Mouse (Mus musculus) macrophage (primary cell): Measurements from ENCODE around the gene Mn1. TPM values are rescaled to one million over a fixed set of nuclear protein-coding genes. Genes with fewer than 3 reads are reported as not detected.

Experiments
- H3K27ac ChIP-seq: fragments of 350-480 bp; formaldehyde crosslinking; 2 replicates; pipeline ENCODE4 v1.9.0; 2021
- H3K36me3 ChIP-seq: fragments of 350-480 bp; formaldehyde crosslinking; 2 replicates; pipeline ENCODE4 v1.9.0; 2021; ENCODE audit errors: inconsistent target
- H3K4me3 ChIP-seq: fragments of 350-480 bp; formaldehyde crosslinking; 2 replicates; pipeline ENCODE4 v1.9.0; 2021; ENCODE audit errors: inconsistent target
- H3K79me2 ChIP-seq: fragments of 350-480 bp; formaldehyde crosslinking; 2 replicates; pipeline ENCODE4 v1.9.0; 2021; ENCODE audit errors: inconsistent target
- WGBS: methylation state at CpG from one replicate; pipeline ENCODE4 v1.1.7; 2026; ENCODE audit warnings: inconsistent platforms; ENCODE audit not compliant: missing documents; 5-methylcytosine and 5-hydroxymethylcytosine counted together
- polyA plus RNA-seq: library from polyadenylated mRNA; stranded (reverse); fragments of 250-400 nt; gene quantifications from 3 replicates; pipeline ENCODE4 v1.2.4, GENCODE M21; 2018; ENCODE audit warnings: inconsistent platforms

Mn1 gene
- polyA plus RNA-seq, 1 experiment from 2014 or later: not detected

DNA sequence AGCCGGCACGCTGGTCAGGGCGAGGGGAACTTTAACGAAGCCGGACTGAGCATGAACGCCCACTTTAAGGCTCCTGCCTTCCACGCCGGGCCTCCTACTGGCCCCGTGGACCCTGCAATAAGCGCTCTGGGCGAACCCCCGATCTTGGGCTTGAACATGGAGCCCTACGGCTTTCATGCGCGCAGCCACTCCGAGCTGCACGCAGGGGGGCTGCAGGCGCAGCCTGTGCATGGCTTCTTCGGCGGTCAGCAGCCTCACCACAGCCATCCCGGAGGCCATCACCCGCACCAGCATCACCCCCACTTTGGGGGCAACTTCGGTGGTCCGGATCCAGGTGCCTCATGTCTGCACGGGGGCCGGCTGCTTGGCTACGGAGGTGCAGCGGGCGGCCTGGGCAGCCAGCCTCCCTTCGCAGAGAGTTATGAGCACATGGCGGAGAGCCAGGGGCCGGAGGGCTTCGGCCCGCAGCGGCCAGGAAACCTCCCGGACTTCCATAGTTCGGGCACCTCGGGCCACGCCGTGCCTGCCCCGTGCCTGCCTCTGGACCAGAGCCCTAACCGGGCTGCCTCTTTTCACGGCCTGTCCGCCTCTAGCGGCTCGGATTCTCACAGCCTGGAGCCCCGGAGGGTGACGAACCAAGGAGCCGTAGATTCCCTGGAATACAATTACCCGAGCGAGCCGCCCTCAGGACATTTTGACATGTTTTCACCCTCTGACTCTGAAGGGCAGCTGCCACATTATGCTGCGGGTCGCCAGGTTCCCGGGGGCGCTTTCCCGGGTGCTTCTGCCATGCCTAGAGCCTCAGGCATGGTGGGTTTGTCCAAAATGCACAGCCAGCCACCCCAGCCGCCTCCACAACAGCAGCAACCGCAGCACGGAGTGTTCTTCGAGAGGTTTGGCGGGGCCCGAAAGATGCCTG lies 1.3 kb downstream of the Mn1 start:
- H3K27ac ChIP-seq: no peak overlapping the region
- H3K36me3 ChIP-seq: no peaks in the 10 kb centered on the region
- 30% methylated on average over 63 of the region's 63 CpGs for WGBS
- H3K79me2 ChIP-seq: no peaks in the 10 kb centered on the region
- no peak overlapping the region for H3K4me3 ChIP-seq

GRCm38 (mm10) chr5:111419121-111419881 lies 2.1 kb downstream of the Mn1 start:
- no peaks in the 10 kb centered on the region for H3K36me3 ChIP-seq
- no peaks in the 10 kb centered on the region for H3K79me2 ChIP-seq
- no peak overlapping the region for H3K4me3 ChIP-seq
- 85% methylated on average over 40 of the region's 42 CpGs for WGBS
- H3K27ac ChIP-seq: no peak overlapping the region

DNA sequence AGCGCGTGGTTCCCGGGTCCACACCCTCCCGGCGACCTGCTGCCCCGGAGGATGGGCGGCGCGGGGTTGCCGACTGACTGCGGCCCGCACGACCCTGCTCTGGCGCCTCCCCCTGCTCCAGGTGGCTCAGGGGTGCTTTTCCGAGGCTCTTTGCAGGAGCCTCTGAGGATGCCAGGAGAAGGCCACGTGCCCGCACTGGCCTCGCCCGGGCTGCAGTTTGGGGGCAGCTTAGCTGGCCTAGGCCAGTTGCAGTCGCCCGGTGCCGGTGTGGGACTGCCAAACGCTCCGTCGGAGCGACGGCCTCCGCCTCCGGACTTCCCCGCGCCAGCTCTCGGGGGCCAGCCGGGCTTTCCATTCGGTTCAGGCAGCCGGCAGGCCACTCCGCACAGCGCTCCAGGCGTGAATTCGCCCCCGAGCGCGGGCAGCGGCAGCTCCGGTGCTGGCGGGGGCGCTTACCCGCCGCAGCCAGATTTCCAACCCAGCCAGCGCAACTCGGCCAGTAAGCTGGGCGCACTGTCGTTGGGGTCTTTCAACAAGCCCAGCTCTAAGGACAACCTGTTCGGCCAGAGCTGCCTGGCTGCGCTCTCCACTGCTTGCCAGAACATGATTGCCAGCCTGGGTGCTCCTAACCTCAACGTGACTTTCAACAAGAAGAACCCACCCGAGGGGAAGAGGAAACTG lies 3.0 kb downstream of the Mn1 start:
- H3K79me2 ChIP-seq: no peaks in the 10 kb centered on the region
- WGBS: 40% methylated on average over 56 of the region's 56 CpGs
- no peak overlapping the region for H3K27ac ChIP-seq
- H3K4me3 ChIP-seq: no peak overlapping the region
- H3K36me3 ChIP-seq: no peaks in the 10 kb centered on the region

DNA sequence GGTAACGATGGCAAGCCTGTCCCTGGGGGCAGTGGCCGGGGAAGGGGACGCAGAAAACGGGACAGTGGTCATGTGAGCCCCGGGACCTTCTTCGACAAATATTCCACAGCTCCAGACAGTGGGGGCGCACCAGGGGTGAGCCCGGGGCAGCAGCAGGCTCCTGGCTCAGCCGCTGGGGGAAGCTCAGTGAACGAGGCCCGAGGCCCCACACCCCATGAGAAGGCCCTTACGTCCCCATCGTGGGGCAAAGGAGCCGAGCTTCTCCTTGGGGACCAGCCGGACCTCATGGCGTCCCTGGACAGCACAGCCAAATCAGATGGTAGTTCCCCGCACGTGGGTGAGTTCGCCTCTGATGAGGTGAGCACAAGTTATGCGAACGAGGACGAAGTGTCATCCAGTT lies 3.7 kb downstream of the Mn1 start:
- H3K27ac ChIP-seq: no peak overlapping the region
- H3K36me3 ChIP-seq: no peaks in the 10 kb centered on the region
- 84% methylated on average over 22 of the region's 22 CpGs for WGBS
- H3K79me2 ChIP-seq: no peaks in the 10 kb centered on the region
- H3K4me3 ChIP-seq: no peak overlapping the region

DNA sequence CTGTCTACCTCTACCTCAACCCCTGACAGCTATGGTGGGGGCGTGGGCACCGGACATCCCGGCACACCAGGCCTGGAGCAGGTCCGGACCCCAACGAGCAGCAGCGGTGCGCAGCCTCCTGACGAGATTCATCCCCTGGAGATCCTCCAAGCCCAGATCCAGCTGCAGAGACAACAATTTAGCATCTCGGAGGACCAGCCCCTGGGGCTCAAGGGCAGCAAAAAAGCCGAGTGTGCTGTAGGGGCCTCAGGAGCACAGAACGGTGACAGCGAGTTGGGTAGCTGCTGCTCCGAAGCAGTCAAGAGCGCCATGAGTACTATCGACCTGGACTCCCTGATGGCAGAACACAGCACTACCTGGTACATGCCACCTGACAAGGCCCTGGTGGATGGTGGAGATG lies 4.3 kb downstream of the Mn1 start:
- Histone ChIP-seq H3K79me2 (no peaks in the 10 kb centered on the region), H3K36me3 (no peaks in the 10 kb centered on the region), H3K27ac (no peak overlapping the region), H3K4me3 (no peak overlapping the region)
- WGBS: 95% methylated on average over 13 of the region's 15 CpGs

DNA sequence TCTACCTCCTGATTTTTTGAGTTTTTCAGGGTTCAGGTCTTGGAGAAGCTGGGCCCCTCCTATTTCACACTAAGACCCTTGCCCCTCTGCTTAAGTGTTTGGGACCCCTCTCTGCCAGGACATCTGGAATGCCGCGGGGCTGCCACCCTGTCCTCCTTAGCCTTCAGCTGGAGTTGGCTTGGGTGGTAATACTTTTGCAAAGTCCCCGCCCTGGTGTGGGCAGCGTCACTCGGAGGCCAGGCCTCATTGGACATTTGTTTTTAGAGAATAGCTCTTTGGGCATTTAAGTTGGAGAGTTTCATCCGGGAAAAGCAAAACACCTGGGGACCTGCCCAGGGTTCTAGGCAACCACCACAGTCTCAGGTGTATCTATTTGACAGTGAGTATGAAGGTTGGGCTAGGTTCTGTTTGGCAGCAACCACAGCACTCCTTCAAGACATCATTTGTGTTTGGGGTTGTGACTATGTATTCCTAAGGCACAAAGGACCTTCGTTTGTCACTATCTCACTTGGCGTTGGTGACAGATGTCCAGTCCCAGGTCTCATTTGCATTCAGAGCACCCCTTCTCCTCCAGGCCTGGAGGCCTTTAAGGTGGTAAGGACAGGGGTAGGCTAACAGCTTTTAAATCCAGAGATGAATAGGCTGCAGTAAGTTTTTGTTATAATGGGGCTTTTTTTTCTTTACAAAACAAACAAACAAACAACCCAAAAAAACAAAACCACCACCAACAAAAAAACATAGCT lies 5.1 kb downstream of the Mn1 start:
- H3K79me2 ChIP-seq: no peaks in the 10 kb centered on the region
- no peak overlapping the region for H3K27ac ChIP-seq
- no peaks in the 10 kb centered on the region for H3K36me3 ChIP-seq
- no peak overlapping the region for H3K4me3 ChIP-seq
- WGBS: 92% methylated on average over 8 of the region's 8 CpGs

- Histone ChIP-seq H3K36me3 (no peaks in the 10 kb centered on the region), H3K27ac (no peak overlapping the region), H3K4me3 (no peak overlapping the region), H3K79me2 (no peaks in the 10 kb centered on the region)
- 87% methylated on average over 10 of the region's 10 CpGs for WGBS
Measured at GRCm38 (mm10) chr5:111423011-111423410, 5.8 kb downstream of the Mn1 start.

GRCm38 (mm10) chr5:111423616-111424015 lies 6.5 kb downstream of the Mn1 start:
- Histone ChIP-seq H3K36me3 (no peaks in the 10 kb centered on the region), H3K27ac (no peak overlapping the region), H3K79me2 (no peaks in the 10 kb centered on the region), H3K4me3 (no peak overlapping the region)
- 95% methylated on average over 4 of the region's 4 CpGs for WGBS

- H3K27ac ChIP-seq: no peak overlapping the region
- no peak overlapping the region for H3K4me3 ChIP-seq
- no peaks in the 10 kb centered on the region for H3K79me2 ChIP-seq
- 79% methylated on average over 9 of the region's 9 CpGs for WGBS
- no peaks in the 10 kb centered on the region for H3K36me3 ChIP-seq
Measured at GRCm38 (mm10) chr5:111425813-111426212, 8.7 kb downstream of the Mn1 start.

DNA sequence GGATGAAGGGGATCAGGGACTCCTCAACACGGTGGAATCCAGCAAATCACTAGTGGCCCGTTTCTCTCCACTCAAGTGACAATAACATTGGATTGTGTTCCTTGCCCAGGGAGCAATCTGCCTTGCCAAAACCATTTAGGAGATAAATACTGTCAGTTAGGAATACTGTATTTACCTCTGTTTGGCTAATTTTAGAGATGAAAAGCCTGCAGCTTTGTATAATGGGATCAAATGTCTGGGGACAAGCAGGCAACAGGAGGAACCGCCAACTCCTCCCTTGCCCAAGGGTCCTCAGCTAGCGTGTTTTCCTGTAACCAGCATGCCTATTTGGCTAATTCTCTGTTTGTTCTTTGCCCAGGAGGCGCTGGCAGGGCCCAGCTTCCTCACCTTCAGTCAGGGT lies 9.1 kb downstream of the Mn1 start:
- no peak overlapping the region for H3K27ac ChIP-seq
- no peaks in the 10 kb centered on the region for H3K79me2 ChIP-seq
- H3K4me3 ChIP-seq: no peak overlapping the region
- WGBS: 89% methylated on average over 5 of the region's 5 CpGs
- no peaks in the 10 kb centered on the region for H3K36me3 ChIP-seq

GRCm38 (mm10) chr5:111428882-111429281 lies 11.7 kb downstream of the Mn1 start:
- H3K79me2 ChIP-seq: no peaks in the 10 kb centered on the region
- no peak overlapping the region for H3K4me3 ChIP-seq
- no peak overlapping the region for H3K27ac ChIP-seq
- 79% methylated on average over 5 of the region's 6 CpGs for WGBS
- no peaks in the 10 kb centered on the region for H3K36me3 ChIP-seq

GRCm38 (mm10) chr5:111429726-111430125 lies 12.6 kb downstream of the Mn1 start:
- Histone ChIP-seq H3K79me2 (no peaks in the 10 kb centered on the region), H3K36me3 (no peaks in the 10 kb centered on the region), H3K27ac (no peak overlapping the region), H3K4me3 (no peak overlapping the region)
- 69% methylated on average over 7 of the region's 7 CpGs for WGBS

DNA sequence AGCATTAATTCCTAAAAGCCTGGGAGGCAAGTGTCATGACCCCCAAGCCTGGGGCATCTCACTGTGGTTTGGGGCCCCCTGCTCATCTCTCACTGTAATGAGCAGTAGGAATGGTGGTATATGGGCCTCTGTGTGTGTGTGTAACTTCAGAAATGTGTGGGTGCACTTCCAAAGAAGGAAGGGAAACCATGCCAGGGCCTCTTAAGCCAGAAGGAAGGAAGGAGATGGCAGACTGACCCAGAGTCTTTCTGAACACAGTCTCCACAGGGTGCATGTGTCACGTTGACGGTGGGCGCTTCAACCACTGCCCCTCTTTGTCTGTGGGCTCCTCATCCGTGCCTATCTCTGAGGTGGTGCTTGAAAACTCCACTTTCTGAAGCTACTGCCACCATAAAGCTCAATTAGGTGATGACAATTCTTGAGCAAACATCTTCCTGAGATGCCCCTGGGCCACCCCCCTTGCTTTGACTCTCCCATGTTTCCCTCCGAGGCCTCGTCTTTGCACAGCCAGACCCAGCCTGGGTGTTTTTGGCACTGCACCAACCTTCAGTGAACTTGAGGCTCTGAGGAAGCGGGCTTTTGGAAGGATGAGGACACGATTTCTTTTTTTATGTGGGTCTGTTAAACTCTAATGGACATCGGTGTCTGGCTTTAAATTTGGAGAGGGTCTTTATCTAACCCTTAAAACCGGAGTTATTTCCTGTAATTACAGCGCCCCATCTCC lies 14.0 kb downstream of the Mn1 start:
- H3K36me3 ChIP-seq: no peaks in the 10 kb centered on the region
- H3K79me2 ChIP-seq: no peaks in the 10 kb centered on the region
- H3K27ac ChIP-seq: no peak overlapping the region
- 44% methylated on average over 10 of the region's 11 CpGs for WGBS
- H3K4me3 ChIP-seq: no peak overlapping the region

- Histone ChIP-seq H3K36me3 (no peaks in the 10 kb centered on the region), H3K4me3 (no peak overlapping the region), H3K27ac (no peak overlapping the region), H3K79me2 (no peaks in the 10 kb centered on the region)
- 22% methylated on average over 5 of the region's 5 CpGs for WGBS
Measured at GRCm38 (mm10) chr5:111432842-111433241, 15.7 kb downstream of the Mn1 start.
